Mouse (Mus musculus) heart, embryonic 15.5 days (tissue): Measurements from ENCODE around the gene Vmn1r44. TPM values are rescaled to one million over a fixed set of nuclear protein-coding genes. Genes with fewer than 3 reads are reported as not detected.

Experiments used
- polyA plus RNA-seq: library from polyadenylated mRNA; unstranded; fragments of >200 nt; fragmentation: Nextera tagmentation; extraction: Ambion mirVana; gene quantifications from 2 replicates; pipeline ENCODE4 v1.2.1, GENCODE M21; 2015

Gene Vmn1r44
- polyA plus RNA-seq, 1 experiment from 2014 or later: not detected

Other genes starting within 250 kb of the Vmn1r44 start
- 12.9 and 14.1 TPM in 2 replicates for gene Txnrd3, start 239.7 kb upstream of the Vmn1r44 start, polyA plus RNA-seq
- not detected in 2 replicates for gene Vmn1r40, start 176.1 kb upstream of the Vmn1r44 start, polyA plus RNA-seq
- not detected in 2 replicates for gene Vmn1r41, start 142.9 kb upstream of the Vmn1r44 start, polyA plus RNA-seq
- not detected in 2 replicates for gene Vmn1r42, start 7.2 kb upstream of the Vmn1r44 start, polyA plus RNA-seq
- 0.01 TPM in 1 of 2 replicates, not detected in the other for gene Vmn1r43, start 7.2 kb upstream of the Vmn1r44 start, polyA plus RNA-seq
- gene Vmn1r45, start 56.9 kb downstream of the Vmn1r44 start, polyA plus RNA-seq: not detected in 2 replicates
- gene Vmn1r46, start 85.7 kb downstream of the Vmn1r44 start, polyA plus RNA-seq: not detected in 2 replicates
- gene Vmn1r47, start 132.5 kb downstream of the Vmn1r44 start, polyA plus RNA-seq: not detected in 2 replicates
- not detected in 2 replicates for gene Vmn1r48, start 153.2 kb downstream of the Vmn1r44 start, polyA plus RNA-seq
- gene Vmn1r49, start 194.8 kb downstream of the Vmn1r44 start, polyA plus RNA-seq: not detected in 2 replicates
- gene Vmn1r50, start 217.8 kb downstream of the Vmn1r44 start, polyA plus RNA-seq: not detected in 2 replicates
- gene Vmn1r51, start 238.9 kb downstream of the Vmn1r44 start, polyA plus RNA-seq: not detected in 2 replicates